Mouse (Mus musculus) forebrain, postnatal 0 days (tissue): ENCODE measurements at regions not wholly inside any gene's neighbourhood (a gene's known extent, or its start where the extent isn't known, plus 50 kb on each side); places are given as distances from the start of the nearest gene placed in this dataset.
A peak's percentile ranks its signal among the peaks of the same experiment; 100 is the strongest.

Experiments
- ATAC-seq: fragments of 200-750 bp; cut with Nextera tagmentation; 2 replicates; pipeline ENCODE4 v1.8.0; 2017; ENCODE audit warnings: mild to moderate bottlenecking, moderate library complexity
- DNase-seq: peaks from one replicate; pipeline ENCODE4 v3.0.0-alpha.2; 2015
- H3K27ac ChIP-seq: fragments of 300-500 bp; sonication (generic); 2 replicates; pipeline ENCODE4 v1.5.1; 2014; ENCODE audit warnings: low read depth, mild to moderate bottlenecking, antibody characterized with exemption, low read length, moderate library complexity, mixed read lengths
- H3K27me3 ChIP-seq: fragments of 300-500 bp; sonication (generic); 2 replicates; pipeline ENCODE4 v1.6.1; 2014; ENCODE audit warnings: mild to moderate bottlenecking, low read length, mixed read lengths; ENCODE audit not compliant: insufficient read depth
- H3K36me3 ChIP-seq: fragments of 300-500 bp; sonication (generic); 2 replicates; pipeline ENCODE4 v1.6.1; 2014; ENCODE audit warnings: mild to moderate bottlenecking, moderate library complexity; ENCODE audit not compliant: insufficient read depth
- H3K4me1 ChIP-seq: fragments of 300-500 bp; sonication (generic); 2 replicates; pipeline ENCODE4 v1.6.1; 2014; ENCODE audit warnings: antibody characterized with exemption; ENCODE audit not compliant: insufficient read depth
- H3K4me2 ChIP-seq: fragments of 300-500 bp; sonication (generic); 2 replicates; pipeline ENCODE4 v1.6.1; 2014; ENCODE audit warnings: low read depth, mild to moderate bottlenecking, moderate library complexity
- H3K4me3 ChIP-seq: fragments of 300-500 bp; sonication (generic); 2 replicates; pipeline ENCODE4 v1.5.1; 2014; ENCODE audit warnings: low read depth, low read length, mixed read lengths
- H3K9ac ChIP-seq: fragments of 300-500 bp; sonication (generic); 2 replicates; pipeline ENCODE4 v1.6.1; 2014; ENCODE audit warnings: mild to moderate bottlenecking
- H3K9me3 ChIP-seq: fragments of 300-500 bp; sonication (generic); 2 replicates; pipeline ENCODE4 v1.6.1; 2016; ENCODE audit warnings: low read length
- CTCF ChIP-seq: sonication (generic); IDR thresholded peaks from 2 replicates; pipeline ENCODE4 v1.5.1; 2016; ENCODE audit warnings: antibody characterized with exemption, control low read depth, low read depth
- WGBS: fragments of 180-500 bp; shearing (Covaris S2); extraction: QIAGEN DNeasy Blood & Tissue Kit; methylation state at CpG from one replicate; pipeline ENCODE4 v1.1.7; 2014; 5-methylcytosine and 5-hydroxymethylcytosine counted together

GRCm38 (mm10) chr16:71944846-71945245 lies 363.3 kb upstream of the Robo1 start:
- no peak for DNase-seq
- H3K9ac ChIP-seq = no peak overlapping the region
- no peaks in the 10 kb centered on the region for H3K27me3 ChIP-seq
- H3K4me3 ChIP-seq = no peak overlapping the region
- H3K36me3 ChIP-seq = no peaks in the 10 kb centered on the region
- no peaks in the 10 kb centered on the region for H3K9me3 ChIP-seq
- H3K4me1 ChIP-seq = no peaks in the 10 kb centered on the region
- no peak for TF ChIP-seq CTCF
- 88% methylated on average over 2 of the region's 2 CpGs for WGBS
- H3K27ac ChIP-seq = no peak overlapping the region
- ATAC-seq = no peak
- H3K4me2 ChIP-seq = no peak overlapping the region

GRCm38 (mm10) chr16:71952879-71953406 lies 355.2 kb upstream of the Robo1 start:
- Histone ChIP-seq H3K9me3 (no peaks in the 10 kb centered on the region), H3K4me2 (no peak overlapping the region), H3K4me1 (no peaks in the 10 kb centered on the region), H3K9ac (no peak overlapping the region), H3K36me3 (no peaks in the 10 kb centered on the region), H3K27ac (no peak overlapping the region), H3K4me3 (no peak overlapping the region), H3K27me3 (no peaks in the 10 kb centered on the region)
- ATAC-seq (no peak), DNase-seq (no peak)
- no peak for TF ChIP-seq CTCF
- WGBS = 75% methylated on average over 2 of the region's 2 CpGs

DNA sequence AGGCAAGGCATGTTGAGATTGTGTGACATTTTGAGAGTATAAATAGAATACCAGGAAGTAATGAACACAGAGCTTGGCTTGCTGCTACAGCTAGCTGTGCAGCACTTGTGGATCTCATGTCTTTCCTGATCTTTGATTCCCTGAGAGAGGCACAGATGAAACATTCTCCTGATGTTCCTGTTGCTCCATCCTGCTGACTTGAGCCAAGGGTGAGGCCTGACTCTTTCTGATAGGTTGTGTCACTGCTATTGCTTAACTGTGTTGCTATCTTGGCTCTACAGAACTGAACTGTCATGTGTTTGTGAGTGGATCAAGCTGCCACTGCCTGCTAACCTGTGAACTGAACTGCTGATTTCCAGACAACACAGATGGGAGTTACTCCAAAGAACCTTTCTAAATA lies 344.5 kb upstream of the Robo1 start:
- Histone ChIP-seq H3K4me1 (no peaks in the 10 kb centered on the region), H3K9me3 (no peaks in the 10 kb centered on the region), H3K9ac (no peak overlapping the region), H3K36me3 (no peaks in the 10 kb centered on the region), H3K27me3 (no peaks in the 10 kb centered on the region), H3K27ac (no peak overlapping the region), H3K4me3 (no peak overlapping the region), H3K4me2 (no peak overlapping the region)
- DNase-seq (no peak), ATAC-seq (no peak)
- TF ChIP-seq CTCF = no peak

DNA sequence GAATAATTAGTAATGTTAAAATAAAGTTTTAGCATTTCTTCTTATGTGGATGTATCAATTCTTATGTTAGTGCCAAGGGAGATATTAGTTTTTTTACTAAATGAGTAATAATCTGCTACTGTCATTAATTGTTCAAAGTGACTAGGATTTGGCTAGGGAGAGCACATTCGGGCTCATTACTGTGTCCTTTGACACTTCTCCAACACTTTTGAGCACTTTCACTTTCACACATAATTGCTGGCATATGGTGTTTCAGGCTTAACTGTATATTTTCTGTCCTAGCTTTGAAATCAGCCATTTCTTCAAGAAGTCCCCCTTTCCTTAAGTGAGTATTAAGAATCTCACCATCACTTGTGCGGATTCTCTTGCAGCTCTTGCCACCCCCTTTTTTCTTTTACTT lies 334.3 kb upstream of the Robo1 start:
- H3K27me3 ChIP-seq = no peaks in the 10 kb centered on the region
- no peak overlapping the region for H3K9ac ChIP-seq
- no peaks in the 10 kb centered on the region for H3K36me3 ChIP-seq
- no peak overlapping the region for H3K4me2 ChIP-seq
- DNase-seq (no peak), ATAC-seq (no peak)
- H3K9me3 ChIP-seq = no peaks in the 10 kb centered on the region
- 68% methylated on average over 2 of the region's 2 CpGs for WGBS
- no peak overlapping the region for H3K4me3 ChIP-seq
- no peak overlapping the region for H3K27ac ChIP-seq
- TF ChIP-seq CTCF = no peak
- H3K4me1 ChIP-seq = no peaks in the 10 kb centered on the region

- H3K27ac ChIP-seq = no peak overlapping the region
- no peak overlapping the region for H3K4me2 ChIP-seq
- H3K36me3 ChIP-seq = no peaks in the 10 kb centered on the region
- 26% methylated on average over 3 of the region's 3 CpGs for WGBS
- no peak for TF ChIP-seq CTCF
- no peak overlapping the region for H3K4me3 ChIP-seq
- H3K4me1 ChIP-seq = no peaks in the 10 kb centered on the region
- H3K9me3 ChIP-seq = no peaks in the 10 kb centered on the region
- no peaks in the 10 kb centered on the region for H3K27me3 ChIP-seq
- ATAC-seq (peak; percentile 94), DNase-seq (peak; percentile 70)
- H3K9ac ChIP-seq = no peak overlapping the region
Measured at GRCm38 (mm10) chr16:71997634-71998278, 310.4 kb upstream of the Robo1 start.

DNA sequence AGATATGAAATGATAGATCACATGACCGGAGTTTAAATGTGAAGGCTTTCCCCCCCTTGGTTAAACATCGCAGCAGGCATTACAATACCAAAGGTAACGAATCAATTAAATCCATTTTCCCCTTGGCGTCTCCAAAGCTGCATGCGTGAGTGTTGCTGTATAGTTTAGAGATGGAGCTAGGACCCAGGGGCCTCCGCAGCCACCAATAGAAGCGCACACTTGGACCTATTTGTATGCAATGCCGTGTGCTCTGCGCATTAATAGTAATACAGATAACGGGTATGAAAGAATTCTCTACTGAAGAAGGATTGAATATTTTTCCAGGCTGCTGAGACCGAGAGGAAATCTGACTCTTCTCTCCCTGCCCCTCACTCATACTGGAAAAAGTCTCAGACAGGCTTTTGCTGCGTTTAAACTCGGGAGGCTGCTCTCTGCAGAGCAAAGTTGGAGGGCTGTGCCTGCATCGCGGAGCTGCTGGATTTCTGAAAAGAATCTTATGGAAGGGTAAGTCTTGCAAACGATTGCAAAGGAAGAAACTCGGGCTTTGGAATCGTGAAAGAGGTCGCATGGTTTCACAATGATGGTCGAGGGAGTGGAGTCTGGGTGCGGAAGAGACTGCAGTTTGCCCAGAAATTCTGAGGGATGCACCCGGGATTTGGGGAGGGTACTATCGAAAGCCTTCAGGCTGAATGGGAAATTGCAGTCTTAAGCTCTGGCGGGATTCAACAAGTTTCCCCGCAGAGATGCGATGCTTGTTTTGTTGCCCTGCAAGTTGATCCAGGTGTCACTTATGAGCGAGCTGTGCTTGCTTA lies 280.5 kb upstream of the Robo1 start:
- peak; percentile 55 for TF ChIP-seq CTCF
- WGBS = 2% methylated on average over 27 of the region's 27 CpGs
- peak; percentile 90 for ATAC-seq
- peak overlapping the region; percentile 61 for H3K9ac ChIP-seq
- peak overlapping the region; percentile 65 for H3K4me2 ChIP-seq
- H3K4me1 ChIP-seq = no peaks in the 10 kb centered on the region
- peak; percentile 80 for DNase-seq
- H3K36me3 ChIP-seq = no peaks in the 10 kb centered on the region
- H3K9me3 ChIP-seq = no peaks in the 10 kb centered on the region
- no peaks in the 10 kb centered on the region for H3K27me3 ChIP-seq
- H3K4me3 ChIP-seq = peak overlapping the region; percentile 57
- H3K27ac ChIP-seq = peak overlapping the region; percentile 75

GRCm38 (mm10) chr16:72028216-72028610 lies 279.9 kb upstream of the Robo1 start:
- H3K9me3 ChIP-seq = no peaks in the 10 kb centered on the region
- H3K27ac ChIP-seq = peak overlapping the region; percentile 75
- DNase-seq (no peak), ATAC-seq (no peak)
- H3K9ac ChIP-seq = peak overlapping the region; percentile 61
- H3K4me3 ChIP-seq = peak overlapping the region; percentile 57
- H3K4me1 ChIP-seq = no peaks in the 10 kb centered on the region
- peak overlapping the region; percentile 65 for H3K4me2 ChIP-seq
- TF ChIP-seq CTCF = no peak
- H3K27me3 ChIP-seq = no peaks in the 10 kb centered on the region
- H3K36me3 ChIP-seq = no peaks in the 10 kb centered on the region
- WGBS = 0% methylated on average over 6 of the region's 6 CpGs
